Mouse (Mus musculus) midbrain, embryonic 16.5 days (tissue): ENCODE results near the gene Zfp454. TPM values are rescaled to one million over a fixed set of nuclear protein-coding genes. Genes with fewer than 3 reads are reported as not detected.

ENCODE experiments used
- polyA plus RNA-seq: library from polyadenylated mRNA; unstranded; fragments of >200 nt; fragmentation: Nextera tagmentation; extraction: Ambion mirVana; gene quantifications from 2 replicates; pipeline ENCODE4 v1.2.1, GENCODE M21; 2015

Zfp454 gene
- polyA plus RNA-seq, 1 experiment from 2014 or later: 12.7 TPM

Other genes starting within 250 kb of the Zfp454 start
- 63.5 TPM in 2 replicates for gene Zfp354c, start 59.9 kb downstream of the Zfp454 start, polyA plus RNA-seq
- 2.1 and 2.3 TPM in 2 replicates for gene Zfp879, start 46.1 kb downstream of the Zfp454 start, polyA plus RNA-seq
- gene Grm6, start 37.0 kb downstream of the Zfp454 start, polyA plus RNA-seq: not detected in 2 replicates
- 52.5 and 56.4 TPM in 2 replicates for gene Zfp2, start 28.5 kb upstream of the Zfp454 start, polyA plus RNA-seq
- gene Zfp354b, start 44.0 kb upstream of the Zfp454 start, polyA plus RNA-seq: 4.9 and 6.1 TPM in 2 replicates
- gene 4933414I15Rik, start 56.1 kb upstream of the Zfp454 start, polyA plus RNA-seq: not detected in 2 replicates
- not detected in 2 replicates for gene Prop1, start 66.1 kb upstream of the Zfp454 start, polyA plus RNA-seq
- not detected in 2 replicates for gene Olfr1378, start 78.9 kb upstream of the Zfp454 start, polyA plus RNA-seq
- gene Olfr1377, start 94.3 kb upstream of the Zfp454 start, polyA plus RNA-seq: not detected in 2 replicates
- not detected in 2 replicates for gene Olfr51, start 115.9 kb upstream of the Zfp454 start, polyA plus RNA-seq
- not detected in 2 replicates for gene Olfr54, start 126.6 kb upstream of the Zfp454 start, polyA plus RNA-seq
- not detected in 2 replicates for gene Olfr1375, start 160.5 kb upstream of the Zfp454 start, polyA plus RNA-seq
- 14.7 and 16.3 TPM in 2 replicates for gene Zfp354a, start 171.6 kb upstream of the Zfp454 start, polyA plus RNA-seq